Mouse (Mus musculus) olfactory bulb, adult 2 months (tissue): ENCODE measurements at regions not wholly inside any gene's neighbourhood (a gene's known extent, or its start where the extent isn't known, plus 50 kb on each side); places are given as distances from the start of the nearest gene placed in this dataset.
A peak's percentile ranks its signal among the peaks of the same experiment; 100 is the strongest.
"Not testable (repeated sequence)": the region's sequence is repeated elsewhere in the genome, so short reads cannot be mapped to it uniquely, and the experiment has no call there.

ENCODE experiments used
- H3K27ac ChIP-seq: fragments of 200-500 bp; 2 replicates; pipeline ENCODE4 v1.5.1; 2012; ENCODE audit warnings: low read depth, low read length; ENCODE audit not compliant: insufficient read depth
- H3K4me1 ChIP-seq: fragments of 200-500 bp; 2 replicates; pipeline ENCODE4 v1.6.1; 2012; ENCODE audit warnings: low read length; ENCODE audit not compliant: control insufficient read depth, insufficient read depth
- H3K4me3 ChIP-seq: fragments of 200-500 bp; 2 replicates; pipeline ENCODE4 v1.5.1; 2012; ENCODE audit warnings: mild to moderate bottlenecking, low read depth, low read length, moderate library complexity; ENCODE audit not compliant: insufficient read depth
- CTCF ChIP-seq: fragments of 200-500 bp; IDR thresholded peaks from 2 replicates; pipeline ENCODE4 v1.5.1; 2012; ENCODE audit warnings: low read depth, mild to moderate bottlenecking, low read length, moderate library complexity; ENCODE audit not compliant: insufficient read depth
- POLR2A ChIP-seq: fragments of 200-500 bp; IDR thresholded peaks from 2 replicates; pipeline ENCODE4 v1.6.1; 2012; ENCODE audit warnings: mild to moderate bottlenecking, low read depth, low read length, moderate library complexity; ENCODE audit not compliant: insufficient read depth
- WGBS: fragments of 180-500 bp; shearing (Covaris S2); methylation state at CpG from one replicate; pipeline ENCODE4 v1.1.7; 2018; 5-methylcytosine and 5-hydroxymethylcytosine counted together

DNA sequence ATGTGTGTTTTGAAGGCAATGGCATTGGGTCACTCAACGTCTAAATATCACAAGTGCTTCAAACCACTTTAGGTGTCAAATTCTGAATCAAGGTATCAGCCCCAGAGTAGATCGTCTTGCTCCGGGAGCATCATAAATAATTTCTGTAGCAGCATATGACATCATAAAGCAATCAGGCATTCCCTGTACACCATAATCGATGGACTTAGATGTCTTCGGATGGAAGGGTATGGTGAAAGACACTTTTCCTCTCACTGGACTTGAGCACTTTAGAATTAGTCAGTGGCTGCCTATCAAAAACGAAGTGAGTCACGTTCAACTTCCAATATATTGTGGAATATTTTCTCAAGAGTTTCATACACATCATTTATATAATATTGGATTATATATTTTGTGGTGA is 77.9 kb downstream of the Gm5426 start:
- Histone ChIP-seq H3K4me3 (no peak overlapping the region), H3K4me1 (peaks cover 9% of the 10 kb centered on the region; the same call in 1 of the 2 replicates), H3K27ac (peak overlapping the region; percentile 81)
- WGBS = 48% methylated on average over 7 of the region's 7 CpGs
- TF ChIP-seq CTCF (no peak), POLR2A (no peak)

DNA sequence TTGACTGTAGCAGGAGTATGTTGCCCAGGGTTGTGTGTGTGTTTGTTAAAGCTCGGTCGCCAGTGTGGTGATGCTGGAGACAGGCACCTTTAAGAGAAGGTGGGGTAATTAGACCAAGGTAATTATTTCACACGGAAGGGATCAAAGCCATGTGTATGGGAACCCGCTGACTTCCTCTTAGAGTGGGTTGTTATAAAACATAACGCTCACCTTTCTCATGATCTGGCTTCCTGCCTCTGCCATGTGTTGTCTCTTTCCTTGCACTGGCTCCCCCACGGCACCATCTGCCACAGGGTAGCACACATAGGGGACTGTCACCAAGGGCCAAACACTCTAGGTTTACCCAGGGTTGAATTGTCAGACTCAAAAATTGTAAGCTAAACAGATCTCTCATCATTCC is 78.5 kb downstream of the Gm5426 start:
- Histone ChIP-seq H3K4me3 (no peak overlapping the region), H3K4me1 (peaks cover 9% of the 10 kb centered on the region; the same call in 1 of the 2 replicates), H3K27ac (no peak overlapping the region)
- 80% methylated on average over 6 of the region's 6 CpGs for WGBS
- TF ChIP-seq POLR2A = no peak

DNA sequence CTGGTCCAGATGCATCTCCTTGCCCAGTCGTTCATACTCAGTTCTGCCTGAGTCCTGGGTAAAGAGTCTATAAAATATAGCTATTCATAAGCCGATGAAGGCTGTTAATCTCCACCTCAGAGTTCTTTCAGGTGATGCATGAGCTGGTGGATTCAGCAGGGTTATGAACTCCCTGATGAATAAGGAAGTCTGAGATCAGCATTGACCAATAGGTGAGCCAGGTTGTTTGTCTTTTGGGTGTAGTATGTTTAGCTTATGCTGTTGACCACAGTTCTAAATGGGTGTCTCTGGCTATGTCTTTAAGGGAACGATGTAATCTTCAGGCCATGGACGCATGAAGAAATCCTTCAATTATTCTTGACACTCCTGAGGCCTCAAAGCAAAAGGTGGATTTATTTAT is 84.3 kb downstream of the Gm5426 start:
- Histone ChIP-seq H3K4me3 (no peak overlapping the region), H3K27ac (no peak overlapping the region), H3K4me1 (peaks cover 7% of the 10 kb centered on the region; the same call in 1 of the 2 replicates)
- TF ChIP-seq CTCF = no peak
- TF ChIP-seq POLR2A = no peak
- WGBS = 96% methylated on average over 4 of the region's 4 CpGs

DNA sequence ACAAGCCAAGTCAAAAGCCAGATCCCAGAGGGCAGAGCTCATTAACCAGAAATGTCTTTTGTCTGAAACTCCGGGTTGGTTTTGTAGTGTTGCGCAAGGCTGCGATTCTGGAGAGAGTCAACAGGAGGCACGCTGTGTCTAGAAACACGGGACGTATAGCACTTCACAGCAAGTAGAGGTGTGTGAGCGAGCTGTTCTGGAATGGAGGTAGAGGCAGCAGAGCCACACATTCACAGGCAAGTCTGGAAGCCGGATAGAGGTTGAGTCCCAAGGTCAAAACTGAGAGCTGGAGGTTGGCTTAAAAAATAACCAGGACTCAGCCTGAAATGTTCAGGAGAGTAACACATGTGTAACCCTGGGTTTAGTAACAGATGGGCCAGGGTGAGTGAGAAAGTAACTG is 94.0 kb downstream of the Gm5426 start:
- H3K4me1 ChIP-seq = no peaks in the 10 kb centered on the region
- 74% methylated on average over 8 of the region's 8 CpGs for WGBS

DNA sequence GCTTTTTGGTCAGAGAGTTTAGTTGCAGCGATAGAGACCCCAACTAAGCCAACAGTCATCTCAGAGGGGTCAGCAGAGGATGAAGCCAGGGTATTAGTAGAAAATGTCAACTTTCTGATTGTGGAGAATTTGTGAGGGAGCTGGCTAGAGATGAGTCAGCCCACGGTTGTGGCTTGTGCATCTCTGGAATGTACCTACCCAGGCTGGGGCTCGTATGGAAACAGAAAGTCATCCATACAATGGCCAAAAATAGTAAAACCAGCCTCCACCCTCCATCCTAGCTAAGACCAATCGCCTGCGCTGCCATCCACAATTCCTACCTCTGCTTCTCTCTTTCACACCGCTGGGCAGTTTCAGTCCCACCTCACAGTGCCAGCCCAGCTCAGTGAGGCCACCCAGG is 94.9 kb downstream of the Gm5426 start:
- WGBS = 82% methylated on average over 6 of the region's 6 CpGs
- H3K27ac ChIP-seq = no peak overlapping the region
- H3K4me1 ChIP-seq = no peaks in the 10 kb centered on the region
- TF ChIP-seq CTCF = no peak
- no peak for TF ChIP-seq POLR2A
- no peak overlapping the region for H3K4me3 ChIP-seq

More for the DNA sequence above, 94.0 kb downstream of the Gm5426 start:
- Histone ChIP-seq H3K27ac (no peak overlapping the region), H3K4me3 (no peak overlapping the region)
- TF ChIP-seq CTCF = no peak
- TF ChIP-seq POLR2A = no peak

DNA sequence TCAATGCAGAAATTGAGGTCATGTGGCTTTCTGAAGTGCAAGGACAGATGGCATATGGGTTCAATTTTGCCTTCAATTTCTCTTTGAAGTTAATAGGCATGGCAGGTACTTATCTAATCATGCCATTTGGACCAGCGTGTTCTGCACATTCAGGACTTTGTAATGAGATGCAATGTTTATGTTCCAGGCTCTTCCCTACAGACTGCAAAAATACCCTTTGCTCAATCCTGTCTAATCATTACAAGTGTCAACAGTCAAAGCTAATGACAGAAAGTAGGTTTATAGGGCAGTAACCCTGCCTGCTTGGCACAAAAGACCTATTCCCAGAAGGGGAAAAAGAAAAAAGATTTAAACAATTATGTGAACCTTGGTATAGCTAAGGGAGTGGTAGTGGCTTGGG is 96.5 kb downstream of the Gm5426 start:
- Histone ChIP-seq H3K27ac (no peak overlapping the region), H3K4me1 (no peaks in the 10 kb centered on the region), H3K4me3 (no peak overlapping the region)
- WGBS = 68% methylated on average over 1 of the region's 1 CpGs
- TF ChIP-seq CTCF = no peak
- TF ChIP-seq POLR2A = no peak

DNA sequence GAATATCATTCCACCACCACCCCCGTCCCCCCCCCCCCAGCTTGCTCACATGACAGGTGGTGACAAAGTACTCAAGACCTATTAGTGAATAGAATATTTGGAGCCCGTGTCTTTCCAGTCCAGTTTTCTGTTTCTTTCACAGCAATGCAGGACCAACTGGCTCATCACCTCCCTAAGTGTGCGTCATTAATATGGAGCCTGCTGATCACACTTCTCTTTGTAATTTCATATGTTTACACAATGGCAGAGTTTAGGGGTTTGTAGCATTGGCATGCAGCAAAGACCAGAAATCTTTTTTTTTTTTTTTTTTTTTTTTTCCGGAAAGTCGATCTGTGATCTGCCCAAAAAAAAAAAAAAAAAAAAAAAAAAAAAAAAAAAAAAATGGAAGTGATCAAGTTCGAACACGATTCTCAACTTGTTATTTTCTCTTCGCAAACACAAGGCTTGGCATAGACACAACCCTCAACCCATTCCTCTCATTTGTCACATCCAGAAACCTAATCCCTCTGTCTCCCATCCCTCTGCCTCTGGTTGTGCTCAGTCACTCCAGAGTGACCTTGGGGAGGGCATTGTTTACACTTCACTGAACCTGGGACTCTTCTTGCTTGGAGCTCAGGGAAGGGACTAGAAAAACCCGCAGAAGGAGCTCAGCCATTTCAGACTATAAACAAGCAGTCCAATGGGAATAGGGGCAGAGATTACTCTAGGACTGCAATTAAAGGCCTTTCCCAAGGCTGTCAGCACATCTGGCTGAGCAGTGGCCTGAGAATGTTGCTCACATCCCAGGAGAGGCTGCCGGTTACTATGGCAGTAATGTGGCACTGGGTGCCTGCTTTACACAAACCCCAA is 98.4 kb downstream of the Gm5426 start:
- Histone ChIP-seq H3K4me1 (no peaks in the 10 kb centered on the region), H3K4me3 (no peak overlapping the region), H3K27ac (no peak overlapping the region)
- TF ChIP-seq POLR2A (no peak), CTCF (no peak)
- 73% methylated on average over 10 of the region's 10 CpGs for WGBS

DNA sequence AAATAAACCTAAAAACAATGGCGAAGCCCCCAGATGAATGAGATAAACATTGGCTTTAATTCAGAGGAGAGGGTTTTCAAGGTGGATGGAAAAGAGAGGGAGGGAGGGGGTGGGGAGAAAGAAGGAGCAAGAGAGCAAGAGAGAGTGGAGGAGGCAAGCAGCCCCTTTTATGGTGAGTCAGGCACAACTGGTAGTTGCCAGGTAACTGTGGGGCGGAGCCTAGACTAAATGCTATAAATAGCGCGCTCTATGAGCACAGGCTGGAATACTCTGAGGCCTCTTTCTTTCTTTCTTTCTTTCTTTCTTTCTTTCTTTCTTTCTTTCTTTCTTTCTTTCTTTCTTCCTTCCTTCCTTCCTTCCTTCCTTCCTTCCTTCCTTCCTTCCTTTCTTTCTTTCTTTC is 99.6 kb downstream of the Gm5426 start:
- 88% methylated on average over 4 of the region's 4 CpGs for WGBS
- not testable (repeated sequence) for H3K4me1 ChIP-seq, H3K4me3 ChIP-seq, H3K27ac ChIP-seq

DNA sequence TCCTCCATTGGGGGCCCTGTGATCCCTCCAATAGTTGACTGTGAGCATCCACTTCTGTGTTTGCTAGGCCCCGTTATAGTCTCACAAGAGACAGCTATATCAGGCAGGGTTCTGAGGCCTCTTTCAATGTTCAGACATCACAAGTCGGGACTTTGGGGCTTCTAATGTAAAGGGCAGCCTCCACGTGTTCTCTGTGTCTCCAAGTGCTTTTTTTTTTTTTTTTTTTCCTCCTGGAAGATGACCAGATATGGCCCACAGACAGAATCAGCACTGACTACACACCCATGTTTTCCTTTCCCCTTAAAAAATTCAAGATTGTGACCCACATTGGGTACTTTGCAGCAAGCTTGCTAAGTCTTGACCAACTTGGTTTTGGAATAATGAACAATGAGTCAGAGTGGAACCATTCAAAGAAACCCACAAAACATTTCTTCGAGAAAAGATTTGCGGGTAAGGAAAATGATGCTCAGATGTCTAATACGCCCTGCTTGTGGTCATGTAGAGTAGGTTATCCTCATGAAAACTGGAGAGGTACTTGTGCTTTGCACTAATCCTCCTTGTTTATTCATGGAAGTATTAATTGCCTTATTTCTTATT is 100.5 kb downstream of the Gm5426 start:
- no peak overlapping the region for H3K4me3 ChIP-seq
- no peak overlapping the region for H3K27ac ChIP-seq
- no peak for TF ChIP-seq CTCF
- no peak for TF ChIP-seq POLR2A
- 96% methylated on average over 6 of the region's 6 CpGs for WGBS
- H3K4me1 ChIP-seq = no peaks in the 10 kb centered on the region

DNA sequence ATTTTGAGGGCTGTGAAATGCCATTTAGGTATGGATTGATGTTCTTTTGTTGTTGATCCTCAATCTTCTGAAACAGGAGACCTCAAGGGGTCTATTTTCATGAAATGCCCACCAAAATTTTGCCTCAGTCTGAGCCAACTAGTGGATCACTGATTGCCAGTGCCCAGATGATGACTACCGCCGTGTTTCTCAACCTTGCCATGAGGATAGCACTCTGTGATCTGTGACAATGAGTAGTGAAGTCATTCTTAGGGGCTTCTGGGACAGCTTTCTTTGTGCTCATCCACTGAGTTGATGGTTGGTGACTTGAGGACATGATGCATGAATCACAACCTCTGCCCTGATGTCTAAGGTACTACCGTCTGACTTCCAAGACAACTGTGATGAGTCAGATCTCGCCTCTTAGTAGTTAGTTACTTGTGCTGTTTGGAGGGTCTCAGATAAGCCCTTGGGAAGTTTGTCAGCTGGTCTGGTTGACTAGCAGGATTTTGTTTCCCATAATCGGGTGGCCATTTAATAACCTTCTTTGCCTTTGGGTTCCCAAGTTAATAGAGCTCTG is 101.2 kb downstream of the Gm5426 start:
- TF ChIP-seq POLR2A (no peak), CTCF (no peak)
- Histone ChIP-seq H3K27ac (no peak overlapping the region), H3K4me1 (no peaks in the 10 kb centered on the region), H3K4me3 (no peak overlapping the region)
- WGBS = 95% methylated on average over 5 of the region's 5 CpGs
